Mouse (Mus musculus) T-cell, adult 2 months (primary cell): Measurements from ENCODE around the gene Rnf39.
A peak's percentile ranks its signal among the peaks of the same experiment; 100 is the strongest.
"Not testable (repeated sequence)": the region's sequence is repeated elsewhere in the genome, so short reads cannot be mapped to it uniquely, and the experiment has no call there.

Experiments used
- DNase-seq: peaks from one replicate; pipeline ENCODE4 v3.0.0; 2022; ENCODE audit warnings: low spot score

Rnf39 gene

GRCm38 (mm10) chr17:36982253-36983155 is 39.8 kb downstream of the Rnf39 start:
- peak; percentile 34 for DNase-seq

GRCm38 (mm10) chr17:36988475-36988874 is 45.8 kb downstream of the Rnf39 start:
- DNase-seq, result no peak

DNA sequence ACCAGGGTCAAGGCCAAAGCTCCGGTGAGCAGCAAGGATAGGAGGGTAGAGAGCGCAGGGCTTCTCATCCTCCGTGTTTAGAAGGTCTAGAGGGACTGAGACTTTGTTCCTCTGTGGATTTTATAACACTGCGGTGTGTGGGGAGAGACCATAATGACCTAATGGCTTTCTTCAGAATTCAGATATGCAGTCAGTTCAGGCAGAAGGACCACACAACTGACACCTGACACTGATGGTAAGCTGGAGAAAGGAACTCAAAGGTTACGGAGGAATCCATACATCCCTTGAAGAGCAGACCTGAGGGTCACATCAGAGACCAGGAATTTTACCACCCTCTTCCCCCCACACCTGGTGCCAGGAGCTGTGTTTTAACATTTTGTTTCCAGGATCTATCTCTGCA is 46.7 kb downstream of the Rnf39 start, which contains the start of gene H2-M5:
H2-M5 (minus strand) TSS at position 101 of the 400 bp plus-strand sequence.
- DNase-seq, result no peak

GRCm38 (mm10) chr17:36990630-36991029 is 47.9 kb downstream of the Rnf39 start:
- DNase-seq, result not testable (repeated sequence)

- DNase-seq, result no peak
Observed at GRCm38 (mm10) chr17:36992336-36993104, 49.8 kb downstream of the Rnf39 start.

GRCm38 (mm10) chr17:36993770-36994325 is 51.1 kb downstream of the Rnf39 start:
- no peak for DNase-seq

DNA sequence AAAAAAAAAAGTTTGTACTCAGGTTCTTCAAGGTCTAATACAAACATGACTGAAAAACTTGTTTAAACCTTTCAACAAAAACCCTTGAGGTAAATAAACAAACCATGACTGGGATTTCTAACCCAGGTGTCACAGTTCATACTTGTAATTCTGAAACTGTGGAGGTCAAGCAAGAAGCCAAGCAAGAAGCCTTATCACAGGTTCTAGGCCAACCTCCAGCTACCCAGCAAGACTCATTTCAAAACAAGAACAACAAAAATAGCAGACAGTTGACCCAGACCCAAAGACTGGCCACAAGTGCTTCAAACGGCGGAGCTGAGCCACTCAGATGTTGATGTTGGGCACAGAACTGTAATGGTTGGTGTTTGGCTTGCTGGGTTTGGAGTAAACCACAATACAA is 51.8 kb downstream of the Rnf39 start:
- DNase-seq, result no peak

DNA sequence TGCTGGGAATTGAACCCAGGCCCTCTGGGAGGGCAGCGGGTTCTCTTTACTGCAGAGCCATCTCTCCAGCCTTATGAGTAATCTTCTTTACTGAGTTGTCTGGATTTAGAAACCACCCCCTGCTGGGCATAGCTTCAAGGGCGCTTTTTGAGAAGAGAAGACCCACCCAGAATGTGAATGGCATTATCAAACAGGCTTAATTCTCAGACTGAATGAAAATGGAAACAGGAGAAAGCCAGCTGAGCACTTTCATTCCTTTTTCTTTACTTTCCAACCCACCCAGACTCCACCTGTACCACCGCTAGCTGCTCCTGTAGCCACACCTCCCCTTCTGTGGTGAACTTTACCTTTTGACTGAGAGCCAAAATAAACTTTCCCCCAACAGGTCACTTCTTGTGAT is 52.7 kb downstream of the Rnf39 start:
- DNase-seq, result no peak

DNA sequence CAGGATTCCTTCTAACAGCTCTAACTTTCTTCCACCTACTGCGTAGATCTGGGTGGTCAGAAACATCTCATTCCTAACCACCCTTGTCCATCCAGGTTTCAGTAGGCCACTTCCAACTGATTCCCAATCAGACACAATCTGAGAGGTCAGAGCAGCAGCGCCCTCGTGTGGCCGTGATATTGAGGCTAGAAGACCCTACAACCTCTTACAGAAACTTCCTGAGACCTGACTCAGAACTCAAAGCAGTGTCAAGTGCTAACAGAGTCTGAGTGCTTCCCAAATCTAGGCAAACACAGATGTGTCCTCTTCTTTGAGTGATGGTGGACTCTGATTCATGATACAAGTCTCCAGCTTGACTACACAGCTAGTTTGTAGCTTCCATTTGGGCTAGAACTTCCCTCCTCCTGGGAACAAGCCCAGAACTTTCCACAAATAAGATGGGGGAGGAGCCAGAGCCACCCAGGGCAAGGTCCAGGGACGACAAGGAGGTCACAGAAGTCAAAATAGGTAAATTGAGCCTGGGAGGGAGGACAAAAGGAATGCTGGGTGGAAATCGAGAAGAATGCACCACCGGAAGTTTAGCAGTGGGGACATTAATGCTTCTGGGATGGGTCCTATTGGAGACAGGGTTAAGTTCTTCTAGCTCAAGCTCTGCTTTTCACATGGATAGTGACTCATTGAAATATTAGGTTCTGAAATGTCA is 54.5 kb downstream of the Rnf39 start:
- DNase-seq, result peak; percentile 49
